Mouse (Mus musculus): ENCODE measurements at regions not wholly inside any gene's neighbourhood (a gene's known extent, or its start where the extent isn't known, plus 50 kb on each side); places are given as distances from the start of the nearest gene placed in this dataset.
"Not testable (repeated sequence)": the region's sequence is repeated elsewhere in the genome, so short reads cannot be mapped to it uniquely, and the experiment has no call there.

DNA sequence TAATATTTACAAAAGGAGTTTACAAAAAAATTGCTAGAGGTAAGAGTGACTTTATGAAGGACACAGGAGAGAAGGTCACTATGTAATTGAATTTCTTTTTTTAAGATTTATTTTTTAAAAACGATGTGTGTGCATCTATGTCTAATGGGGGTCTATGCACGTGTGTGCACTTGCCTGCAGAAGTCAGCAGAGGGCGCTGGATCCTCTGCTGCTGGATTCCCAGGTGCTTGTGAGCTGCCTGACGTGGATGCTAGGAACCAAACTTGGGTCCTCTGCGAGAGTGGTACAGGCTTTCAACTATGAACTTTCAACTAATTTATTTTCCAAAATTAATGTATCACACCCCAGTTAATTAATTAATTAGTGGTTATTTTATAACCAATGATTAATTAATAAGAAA is 85.0 kb downstream of the Glrx3 start:
- DNase-seq = no peak

DNA sequence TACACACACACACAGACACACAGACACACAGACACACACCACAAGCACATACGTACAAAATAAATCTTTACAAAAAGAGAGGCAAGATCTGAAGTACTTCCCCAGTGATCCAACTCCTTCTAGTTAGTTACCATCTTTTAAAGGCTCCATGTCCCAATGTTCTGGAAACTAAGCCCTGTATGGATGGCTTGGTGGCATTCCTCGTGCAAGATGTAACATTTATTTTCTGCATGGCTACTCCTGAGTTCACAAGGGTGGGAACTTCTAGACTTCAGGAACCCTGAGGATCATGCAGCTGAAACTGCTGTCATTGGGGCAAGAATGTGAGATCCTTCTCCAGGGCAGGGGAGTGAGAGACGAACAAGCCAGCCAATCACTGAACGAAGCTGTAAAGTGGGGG is 96.1 kb downstream of the Glrx3 start:
- no peak for DNase-seq

DNA sequence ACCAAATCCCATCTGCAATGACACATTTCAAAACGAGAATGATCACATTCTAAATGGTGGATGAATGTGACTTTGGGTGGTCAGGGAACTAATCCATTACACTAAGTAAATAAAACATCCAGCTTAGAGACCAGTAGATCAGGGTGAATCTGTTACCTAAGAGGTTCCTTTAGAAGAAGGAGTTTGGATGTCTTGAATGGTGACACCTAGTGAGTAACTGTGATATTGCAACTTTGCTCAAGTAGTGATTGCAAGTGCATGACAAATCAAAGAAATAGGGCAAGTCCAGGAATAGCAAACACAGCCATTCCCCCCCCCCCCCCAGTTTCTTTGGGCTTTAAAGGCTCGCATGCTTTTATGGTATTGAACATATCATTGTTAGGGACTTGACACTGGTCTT is 112.6 kb downstream of the Glrx3 start:
- DNase-seq = no peak

DNA sequence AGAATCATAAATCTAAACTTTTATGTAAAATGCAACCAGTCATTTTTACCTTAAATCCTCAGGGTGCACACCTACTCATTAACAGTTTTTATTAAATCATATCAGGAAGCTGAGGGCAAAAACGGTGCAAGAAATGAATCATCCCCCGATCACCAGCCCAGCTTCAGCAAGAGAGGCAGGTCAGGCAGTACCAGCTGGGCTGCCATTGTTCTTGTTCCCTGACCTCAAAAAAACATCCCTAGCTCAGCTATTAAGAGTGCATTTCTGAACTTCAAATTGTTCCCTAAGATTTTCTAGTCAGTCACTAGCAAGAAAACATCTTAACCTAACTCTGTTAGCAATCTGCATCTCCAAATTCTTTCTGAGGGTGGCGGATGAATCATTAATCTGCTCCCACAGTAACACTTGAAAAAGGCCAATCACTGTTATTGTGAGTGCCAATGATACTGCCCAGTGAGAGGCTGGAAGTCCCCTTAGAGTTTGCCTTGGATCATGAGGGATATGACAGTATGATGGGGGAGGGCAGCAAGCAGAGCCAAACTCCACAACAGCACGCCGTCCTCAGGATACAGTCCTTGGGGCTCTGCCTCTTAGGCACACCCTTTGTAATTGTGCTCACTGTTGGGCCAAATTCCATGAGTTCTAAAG is 115.3 kb downstream of the Glrx3 start:
- DNase-seq = no peak

DNA sequence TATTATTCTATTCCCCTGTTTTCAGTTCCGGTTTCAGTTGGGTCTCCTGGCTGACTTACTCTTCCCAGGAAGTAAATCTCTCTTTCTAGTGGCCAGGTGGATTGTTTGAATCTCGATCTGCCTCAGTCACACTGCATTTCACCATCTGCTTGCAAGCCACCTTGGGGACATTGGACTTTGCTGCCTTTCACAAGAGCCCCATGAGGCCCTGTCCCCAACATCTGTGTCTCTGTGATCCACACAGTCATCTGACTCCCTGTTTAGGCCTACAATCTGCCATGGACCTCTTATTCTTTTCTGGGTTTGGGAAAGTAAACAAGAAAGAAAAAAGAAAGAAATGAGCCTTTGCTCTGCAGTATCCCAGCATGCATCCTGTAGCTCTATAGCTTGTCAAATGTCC is 118.1 kb downstream of the Glrx3 start:
- DNase-seq = no peak

DNA sequence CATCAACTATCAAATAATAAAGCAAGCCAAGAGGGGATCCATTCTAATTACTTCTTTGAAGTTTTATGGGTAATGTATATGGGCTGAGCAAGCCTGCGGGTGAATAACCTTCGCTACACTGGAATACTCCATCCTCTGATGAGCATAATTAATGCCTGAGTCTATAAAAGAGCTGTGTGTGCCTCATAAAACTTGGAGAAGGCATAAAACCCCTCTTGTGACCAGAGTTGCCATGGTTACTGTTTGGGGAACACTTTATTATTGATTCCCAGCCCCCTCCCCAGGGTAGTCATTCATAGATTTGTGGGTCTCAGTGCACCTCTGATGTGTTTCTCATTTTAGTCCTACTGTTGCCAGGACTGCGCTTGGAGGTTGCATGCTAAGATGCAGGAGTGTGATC is 120.0 kb downstream of the Glrx3 start:
- DNase-seq = no peak

DNA sequence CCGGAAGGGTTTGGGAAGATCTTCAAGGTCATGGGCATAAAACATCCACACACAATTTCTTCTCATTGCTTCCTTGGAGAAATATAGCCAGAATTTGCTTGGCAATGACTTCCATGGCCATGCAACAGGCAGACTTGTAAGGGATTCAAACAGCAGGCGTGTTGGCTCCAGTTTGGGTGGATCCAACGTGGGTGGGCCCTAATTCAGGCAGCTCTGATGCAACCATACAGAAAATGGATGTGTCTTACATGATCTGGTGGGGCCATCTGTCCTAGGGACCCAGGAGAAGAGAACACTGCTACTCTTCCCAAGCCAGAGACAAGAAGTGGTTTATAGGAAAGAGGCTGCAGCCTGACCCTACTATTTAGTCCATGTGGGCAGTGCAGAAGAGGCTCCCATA is 121.5 kb downstream of the Glrx3 start:
- DNase-seq = no peak

DNA sequence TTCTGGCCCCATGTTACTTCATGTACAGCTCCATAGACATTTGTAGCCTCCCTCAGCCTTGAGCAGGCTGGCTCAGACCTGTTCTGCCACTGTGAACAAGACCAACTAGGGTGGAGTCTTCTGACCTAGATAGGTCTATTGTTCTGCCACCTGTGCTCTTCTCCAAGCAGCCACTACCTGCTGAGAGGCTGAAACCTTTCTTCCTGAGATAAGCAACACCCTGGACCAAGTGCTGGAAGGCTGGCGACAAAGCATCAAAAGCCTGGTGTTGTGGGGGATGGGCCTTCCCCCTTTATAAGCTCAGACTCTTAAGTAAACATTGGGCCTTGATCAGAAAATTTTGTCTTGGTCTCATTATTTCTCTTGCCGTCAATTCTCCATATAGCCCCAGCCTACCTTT is 132.8 kb downstream of the Glrx3 start:
- DNase-seq = no peak

DNA sequence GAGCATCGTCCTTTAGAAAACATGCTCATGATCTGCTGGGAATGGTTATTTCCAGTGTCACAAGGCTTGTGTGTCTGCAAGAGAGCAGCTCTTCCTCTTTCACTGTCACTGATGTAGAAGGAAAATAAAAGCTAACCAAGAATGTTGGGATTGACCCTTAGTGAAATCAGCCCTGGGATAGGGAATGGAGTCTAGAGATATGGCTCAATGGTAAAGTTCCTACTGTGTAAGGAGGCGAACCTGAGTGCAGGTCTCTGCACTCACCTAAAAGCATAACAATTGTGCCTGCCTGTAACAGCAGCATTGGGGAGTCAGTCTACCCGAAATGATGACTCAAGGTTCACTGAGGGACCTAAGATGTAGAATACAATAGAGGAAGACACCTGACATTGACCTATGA is 138.1 kb downstream of the Glrx3 start:
- no peak for DNase-seq

DNA sequence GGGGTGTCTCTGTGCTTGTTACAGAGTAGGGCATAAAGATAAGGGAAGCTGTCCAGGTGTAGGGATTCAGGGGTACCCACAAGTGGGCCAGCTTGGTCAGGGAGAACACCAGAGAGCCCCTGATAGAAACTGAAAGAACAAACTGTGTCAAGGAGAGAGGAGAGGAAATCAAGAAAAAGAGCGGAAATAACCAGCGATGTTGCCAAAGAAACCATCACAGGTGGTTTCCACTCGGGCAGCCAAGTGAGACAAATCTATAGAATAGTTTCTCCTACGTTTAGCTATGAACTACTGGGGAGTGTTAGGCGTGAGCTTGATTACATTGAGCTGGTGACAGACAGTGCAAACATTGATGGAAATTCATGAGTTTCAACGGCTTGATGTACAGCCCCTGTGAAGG is 138.8 kb downstream of the Glrx3 start:
- no peak for DNase-seq

DNA sequence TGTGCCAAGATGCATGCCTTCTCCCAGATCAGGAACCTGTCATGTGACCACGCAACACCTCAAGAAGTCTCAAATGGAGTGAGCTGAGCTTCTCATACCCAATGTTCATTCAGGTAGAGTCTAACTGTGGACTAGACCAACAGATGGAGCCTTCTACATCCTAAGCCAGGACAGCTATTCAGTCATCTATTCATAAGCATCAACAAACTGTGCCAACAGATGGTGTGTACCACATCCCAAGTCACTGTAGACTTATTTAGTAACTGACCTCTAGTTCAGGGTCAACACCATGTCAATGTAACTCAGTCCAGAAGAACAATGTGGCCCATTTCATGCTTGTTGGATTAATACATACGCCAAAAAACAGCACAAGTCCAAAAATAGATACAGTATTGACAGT is 146.1 kb downstream of the Glrx3 start:
- no peak for DNase-seq

DNA sequence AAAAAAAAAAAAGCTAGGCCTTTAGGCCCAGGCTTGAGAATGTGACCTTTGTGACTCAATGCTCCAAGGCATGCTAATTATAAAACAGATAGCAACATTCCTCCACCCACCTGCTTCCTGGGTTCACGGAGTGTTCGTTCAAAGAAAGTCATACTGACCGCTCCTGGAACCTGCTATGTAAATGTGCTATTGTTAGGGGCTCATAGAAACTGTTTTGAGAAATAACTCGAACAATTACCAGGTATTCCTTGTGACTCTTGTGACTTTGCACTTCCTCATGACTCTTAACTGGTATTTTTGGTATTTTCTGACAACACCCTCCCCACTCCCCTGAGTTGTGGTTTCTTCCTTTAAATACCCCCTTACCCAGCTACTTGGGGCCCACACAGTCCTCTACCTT is 147.5 kb downstream of the Glrx3 start:
- not testable (repeated sequence) for DNase-seq

DNA sequence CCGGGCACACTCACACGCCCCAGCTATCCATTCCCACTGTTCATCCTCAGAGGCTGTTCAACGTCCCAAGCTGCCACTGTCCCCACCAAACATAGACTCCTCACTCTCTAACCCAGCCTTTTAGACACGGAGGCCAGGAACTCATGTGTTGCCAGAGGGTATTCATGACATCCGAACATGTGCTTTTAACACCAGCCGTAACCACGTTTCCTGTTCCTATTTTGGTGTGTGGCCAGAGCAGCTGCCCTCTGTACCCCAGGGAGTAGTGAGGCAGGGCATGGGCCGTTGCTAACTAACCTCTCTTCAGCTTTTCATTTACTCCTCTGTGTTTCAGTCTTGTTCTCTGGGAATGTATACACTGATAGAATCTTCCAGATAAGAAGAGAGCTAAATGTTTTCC is 156.2 kb downstream of the Glrx3 start:
- no peak for DNase-seq

DNA sequence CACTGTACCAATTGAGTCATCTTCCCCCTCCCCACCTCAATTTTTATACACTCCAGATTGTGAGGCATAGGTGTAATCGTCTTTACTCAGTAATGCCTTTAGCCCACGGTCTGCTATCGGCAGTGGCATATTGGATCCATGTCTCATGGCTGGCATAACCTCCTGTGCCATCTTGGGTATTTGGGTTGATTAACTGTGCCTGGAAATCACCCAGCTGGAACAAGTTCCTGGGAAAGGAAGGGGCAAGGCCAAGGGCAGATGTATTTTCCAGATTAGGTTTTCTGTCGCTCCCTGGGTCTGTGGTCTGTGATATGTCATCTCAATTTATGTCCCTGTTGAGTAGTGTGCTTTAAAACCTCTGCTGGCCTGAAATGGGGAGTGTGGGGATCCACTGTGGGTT is 158.2 kb downstream of the Glrx3 start:
- peak; percentile 25 for DNase-seq

DNA sequence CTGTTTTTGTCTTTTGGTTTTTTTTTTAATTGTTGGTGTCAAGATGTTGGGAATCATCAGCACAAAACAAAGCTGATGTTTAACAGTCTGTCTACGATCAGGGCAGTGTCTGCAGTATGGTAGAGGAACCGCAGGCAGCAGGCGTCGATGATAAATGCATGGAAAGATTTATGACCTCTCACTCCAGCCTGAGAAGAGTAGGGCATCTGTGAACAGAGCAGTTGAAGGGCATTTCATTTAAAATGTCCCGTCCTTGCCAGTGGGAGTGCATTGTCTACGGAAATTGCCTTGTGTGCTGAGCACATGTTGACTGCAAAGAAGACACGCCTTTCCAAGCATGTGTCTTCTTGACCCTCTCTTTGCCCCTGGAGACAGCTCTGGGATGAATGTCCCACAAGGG is 158.7 kb downstream of the Glrx3 start:
- no peak for DNase-seq

DNA sequence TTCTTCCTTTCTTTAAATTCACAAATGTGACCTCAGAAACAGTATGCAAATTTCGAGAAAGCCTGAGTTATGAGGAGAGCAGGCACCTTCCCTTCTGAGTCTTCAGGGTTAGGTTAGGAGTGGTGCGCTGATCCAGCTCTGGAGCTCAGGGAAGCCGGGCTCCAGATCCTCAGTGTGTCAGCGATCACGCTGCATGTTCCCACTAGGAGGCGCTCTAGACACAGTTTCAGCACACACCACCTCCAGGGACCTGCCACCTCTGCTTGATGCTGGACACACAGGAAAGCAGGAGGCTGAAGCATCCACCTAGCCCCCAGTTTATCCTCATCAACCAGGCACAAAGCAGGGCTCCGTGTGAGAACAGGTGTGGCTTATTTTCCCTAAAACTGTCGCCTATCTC is 165.6 kb downstream of the Glrx3 start:
- DNase-seq = peak; percentile 70

DNA sequence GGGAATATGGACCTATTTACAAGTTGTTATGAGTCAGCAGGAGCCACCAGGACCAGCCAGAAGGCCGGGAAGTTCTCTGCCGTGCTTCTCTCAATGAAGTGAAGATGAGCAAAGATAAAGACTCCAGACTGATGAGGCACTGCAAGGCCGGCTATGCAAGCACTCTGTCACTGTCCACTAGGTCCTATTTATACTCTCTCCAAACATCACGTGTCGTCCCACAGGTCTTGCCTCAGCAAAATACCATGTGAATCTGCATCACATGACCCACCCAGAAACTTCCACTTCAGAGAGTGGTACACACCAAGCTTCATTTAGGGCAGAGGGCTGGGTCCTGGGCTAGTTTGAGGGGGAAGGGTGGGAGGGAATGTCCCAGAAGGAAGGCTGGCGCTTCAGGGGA is 172.3 kb downstream of the Glrx3 start:
- DNase-seq = no peak

DNA sequence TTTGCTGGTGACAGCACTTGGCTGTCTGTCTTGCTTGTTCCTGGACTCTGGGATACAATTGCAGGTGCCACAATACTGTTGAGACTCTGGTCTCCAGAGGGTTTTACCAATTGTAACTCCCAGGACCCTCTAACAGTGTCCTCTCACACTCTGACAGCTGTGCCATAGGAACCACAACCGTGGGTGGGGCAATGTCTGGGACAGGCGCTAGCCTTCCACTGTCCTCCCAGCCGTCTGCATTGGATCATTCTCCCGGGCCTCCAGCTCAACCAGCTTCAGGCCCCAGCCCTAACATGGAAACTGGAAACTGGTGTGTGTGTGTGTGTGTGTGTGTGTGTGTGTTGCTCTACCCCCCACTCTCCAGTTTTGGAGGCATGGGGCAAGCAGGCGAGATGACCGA is 173.9 kb downstream of the Glrx3 start:
- no peak for DNase-seq

DNA sequence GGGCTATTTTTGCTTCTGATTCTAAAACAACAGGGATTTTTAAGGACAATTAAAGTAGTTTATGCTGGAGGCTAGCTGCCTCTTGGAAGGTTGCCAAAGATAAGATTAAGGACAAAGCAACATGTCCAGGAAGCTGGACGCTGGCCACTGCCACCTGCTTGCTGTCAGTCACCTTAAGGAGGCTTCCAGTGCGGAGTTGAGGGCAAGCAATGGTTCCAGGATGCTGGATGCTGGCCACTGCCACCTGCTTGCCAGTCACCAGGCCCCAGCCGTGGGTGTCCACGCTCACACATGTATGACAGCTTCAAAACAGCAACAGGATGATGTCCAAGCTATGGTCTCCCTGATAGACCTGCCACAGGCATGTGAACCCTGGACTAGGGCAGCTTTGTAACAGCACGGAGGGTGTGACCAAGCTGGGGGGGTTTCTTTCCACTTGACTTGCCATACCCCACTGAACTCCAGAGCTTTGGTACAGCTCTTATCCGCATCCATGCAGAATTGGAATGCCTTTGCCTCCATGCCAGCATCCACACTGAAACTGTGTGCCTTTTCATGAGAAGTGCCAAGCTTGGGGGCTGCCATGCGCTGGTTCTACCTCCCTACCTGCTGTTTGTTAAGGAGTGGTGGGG is 174.6 kb downstream of the Glrx3 start:
- no peak for DNase-seq

DNA sequence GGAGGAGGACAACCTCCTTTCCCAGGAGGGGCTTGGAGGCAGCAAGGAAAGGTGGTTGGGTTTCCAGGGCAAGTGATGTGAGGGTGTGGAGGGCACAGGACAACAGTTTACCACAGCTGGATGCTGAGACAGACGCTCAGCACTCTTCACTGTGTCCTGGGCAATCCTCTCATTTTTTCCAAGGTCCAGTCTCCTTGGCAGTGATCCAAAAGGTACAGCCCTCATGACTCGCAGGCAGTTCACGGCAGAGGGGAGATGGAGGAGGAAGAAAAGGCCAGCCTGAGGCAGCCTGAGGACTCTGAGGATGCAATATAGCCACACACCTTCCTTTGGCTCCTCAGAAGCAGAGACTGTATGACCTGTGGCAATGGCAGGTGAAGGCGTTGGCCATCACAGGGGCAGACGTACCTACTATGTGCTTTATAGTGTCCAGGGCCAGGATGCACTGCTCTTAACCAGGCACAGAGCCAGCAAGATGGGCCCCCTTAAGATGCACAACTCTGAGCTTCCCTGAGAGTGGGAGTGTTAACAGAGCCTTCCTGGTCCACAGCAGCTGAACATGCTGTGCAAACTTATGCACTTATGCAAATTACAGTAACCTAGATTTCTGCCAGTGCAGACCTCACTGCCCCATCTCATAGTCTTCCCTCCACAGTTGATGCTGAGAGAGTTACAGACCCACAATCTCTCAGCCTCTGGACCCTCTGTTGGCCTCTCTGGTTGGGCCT is 181.2 kb downstream of the Glrx3 start:
- no peak for DNase-seq

DNA sequence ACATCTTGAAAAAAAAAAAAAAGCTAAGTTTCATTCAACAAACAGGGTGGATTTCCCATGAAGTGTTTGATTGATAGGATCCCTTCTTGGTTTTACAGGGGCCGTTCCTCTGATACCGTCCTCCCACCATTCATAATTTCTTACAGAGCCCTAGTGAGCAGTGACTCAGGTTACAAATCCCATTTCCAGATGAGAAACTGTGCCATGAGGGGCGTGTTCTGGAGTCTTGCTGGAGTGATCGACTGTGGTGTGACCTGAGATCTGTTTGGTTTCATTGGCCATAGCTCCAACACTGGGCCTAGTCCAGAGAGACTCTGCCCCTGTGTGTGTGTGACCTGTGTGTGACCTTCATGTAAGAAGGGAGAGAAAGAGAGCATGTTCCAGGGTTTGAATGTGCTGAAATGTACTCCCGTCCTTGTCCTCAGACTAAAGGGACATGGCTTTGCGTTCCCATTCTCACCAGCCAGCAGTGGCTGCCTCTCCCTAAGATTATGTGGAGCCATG is 181.9 kb downstream of the Glrx3 start:
- DNase-seq = no peak

DNA sequence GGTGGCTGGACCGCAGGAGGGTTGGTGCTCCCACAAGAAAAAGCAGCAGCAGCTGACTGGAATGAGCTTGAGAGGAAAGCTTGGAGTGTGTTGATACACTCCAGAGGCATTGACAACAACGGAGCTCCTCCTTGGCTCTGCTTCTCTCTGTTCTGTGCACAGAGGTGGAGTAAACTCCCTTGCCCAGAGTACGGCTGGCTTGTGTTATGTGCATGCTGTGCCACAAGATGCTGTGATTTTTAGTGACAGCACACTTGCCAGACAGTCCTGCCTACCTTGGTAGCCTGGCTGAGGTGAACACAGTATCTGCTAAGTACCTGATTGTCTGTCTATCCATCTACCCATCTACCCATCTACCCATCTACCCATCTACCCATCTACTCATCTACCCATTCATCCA is 190.9 kb downstream of the Glrx3 start:
- DNase-seq = no peak

DNA sequence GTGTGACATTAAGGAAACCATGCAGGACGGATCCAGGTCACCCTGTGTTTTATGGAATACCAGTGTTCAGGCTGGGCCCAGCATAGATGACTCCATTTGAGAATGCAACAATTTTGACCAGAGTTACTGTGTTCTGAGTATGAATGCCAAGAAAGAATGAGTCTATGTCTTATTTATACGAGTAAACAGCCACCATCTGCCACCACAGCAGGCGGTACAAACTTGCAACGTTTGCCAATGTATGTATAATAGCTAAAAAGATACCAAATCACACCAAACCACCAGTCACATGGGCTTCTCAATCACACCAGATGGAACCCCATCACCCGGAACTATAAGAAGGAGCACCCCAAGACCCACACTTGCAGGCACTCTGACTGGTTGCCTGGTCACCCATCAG is 192.1 kb downstream of the Glrx3 start:
- no peak for DNase-seq

DNA sequence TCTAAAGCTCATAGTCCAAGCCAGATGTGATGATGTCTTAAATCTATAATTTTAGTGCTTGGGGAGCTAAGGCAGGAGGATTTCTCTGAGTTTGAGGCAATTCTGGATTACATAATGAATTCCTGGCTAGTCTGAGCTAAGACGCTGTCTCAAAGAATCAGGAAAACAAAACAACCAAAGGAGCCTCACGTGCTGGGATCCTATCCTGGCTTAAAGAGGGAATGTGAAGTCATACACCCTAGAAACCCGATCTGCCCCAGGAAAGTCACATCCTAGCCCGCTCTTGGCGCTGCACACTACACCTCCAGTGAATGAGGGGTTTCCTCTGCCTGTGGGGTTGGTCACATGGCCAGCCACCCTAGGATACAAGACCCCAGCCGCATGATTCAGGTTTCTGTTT is 211.2 kb downstream of the Glrx3 start:
- no peak for DNase-seq

Data from adrenal gland, postnatal 25 days (tissue).